Mouse (Mus musculus) urinary bladder, postnatal 4 days (tissue): ENCODE data around the gene Slc12a4.
A peak's percentile ranks its signal among the peaks of the same experiment; 100 is the strongest.
"Not testable (repeated sequence)": the region's sequence is repeated elsewhere in the genome, so short reads cannot be mapped to it uniquely, and the experiment has no call there.

ENCODE experiments used
- DNase-seq, 2 experiments: peaks; one replicate each; pipeline ENCODE4 v3.0.0; 2021 to 2022; ENCODE audit warnings: low spot score in 2 of 2

Slc12a4 gene

DNA sequence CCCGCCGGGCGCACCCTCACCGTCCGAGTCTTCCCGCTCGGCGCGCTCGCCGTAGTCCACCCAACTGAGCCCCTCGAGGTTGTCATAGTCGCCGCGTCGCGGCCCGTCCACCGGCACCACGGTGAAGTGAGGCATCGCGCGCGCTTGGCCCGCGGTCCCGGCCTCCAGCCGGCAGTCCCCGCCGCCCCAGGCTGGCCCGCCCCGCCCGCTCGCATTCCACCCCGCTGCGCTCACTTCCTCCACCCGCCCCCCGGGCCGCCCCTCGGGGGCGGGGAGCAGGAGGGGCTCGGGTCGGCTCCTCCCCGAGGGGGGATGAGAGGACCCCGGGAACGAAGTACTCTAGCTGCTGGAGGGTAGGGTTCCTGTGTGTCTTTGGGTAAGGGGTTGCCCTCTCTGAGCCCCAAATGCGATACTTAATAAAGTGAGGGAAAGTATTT is at the start of gene Slc12a4:
Gene Slc12a4 (minus strand): TSS at position 193 of the 437 bp plus-strand sequence.
- DNase-seq, result peak; percentile 84

DNA sequence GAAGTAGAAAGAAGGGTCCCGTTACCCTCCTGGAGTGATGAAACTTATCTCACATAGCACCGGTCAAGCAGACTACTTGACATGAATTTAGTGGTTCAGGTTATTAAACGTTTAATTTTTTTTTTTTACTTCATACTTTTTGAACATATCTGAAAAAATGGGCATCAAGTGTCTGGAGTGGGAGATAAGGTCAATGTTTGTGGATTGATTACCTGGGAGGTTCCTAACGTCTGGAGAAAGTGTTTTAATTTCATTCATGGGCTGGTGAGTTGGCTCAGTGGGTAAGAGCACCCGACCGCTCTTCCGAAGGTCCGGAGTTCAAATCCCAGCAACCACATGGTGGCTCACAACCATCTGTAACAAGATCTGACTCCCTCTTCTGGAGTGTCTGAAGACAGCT is 46.3 kb upstream of the Slc12a4 start:
- DNase-seq, result not testable (repeated sequence)

GRCm38 (mm10) chr8:106011643-106011986 is 45.7 kb upstream of the Slc12a4 start, which contains the start of gene Ddx28:
Ddx28 (minus strand) TSS chr8:106011882.
- DNase-seq, result no peak

GRCm38 (mm10) chr8:106010748-106011642 is 45.1 kb upstream of the Slc12a4 start:
- DNase-seq, result peak; percentile 86 to 92

DNA sequence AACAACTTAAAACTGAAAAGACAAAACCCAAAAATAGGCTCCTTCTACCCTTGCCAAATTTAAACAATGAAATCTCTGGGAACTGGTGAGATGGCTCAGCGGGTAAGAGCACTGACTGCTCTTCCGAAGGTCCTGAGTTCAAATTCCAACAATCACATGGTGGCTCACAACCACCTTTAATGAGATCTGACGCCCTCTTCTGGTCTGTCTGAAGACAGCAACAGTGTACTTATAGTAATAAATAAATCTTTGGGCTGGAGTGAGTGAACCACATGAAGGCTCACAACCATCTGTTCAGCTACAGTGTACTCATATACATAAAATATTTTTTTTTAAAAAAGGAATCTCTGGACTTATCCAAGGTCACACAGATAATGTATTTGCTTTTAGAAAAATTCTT is 42.0 kb upstream of the Slc12a4 start:
- not testable (repeated sequence) for DNase-seq

DNA sequence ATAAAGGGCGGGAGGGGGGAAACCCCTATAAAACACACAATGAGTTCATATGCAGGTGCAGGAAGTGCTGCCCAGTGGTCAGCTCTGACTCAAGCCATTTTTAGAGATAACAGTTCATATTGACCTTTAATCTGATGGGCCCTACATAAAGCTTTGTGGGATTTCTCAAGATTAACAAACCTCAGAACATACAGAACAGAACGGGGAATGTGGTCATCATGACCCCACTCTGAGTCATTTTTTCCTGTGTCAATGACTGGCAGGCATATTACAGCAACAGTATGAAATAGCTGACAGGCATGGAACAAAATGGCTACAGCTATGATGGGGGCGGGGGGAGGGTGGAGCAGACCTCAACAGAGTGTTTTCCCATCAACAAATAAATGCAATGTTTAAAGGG is 41.2 kb upstream of the Slc12a4 start:
- no peak for DNase-seq

- no peak for DNase-seq
Observed at GRCm38 (mm10) chr8:106006413-106006812, 40.5 kb upstream of the Slc12a4 start.

GRCm38 (mm10) chr8:106005875-106006274 is 40.0 kb upstream of the Slc12a4 start, which contains the start of gene Dpep2nb:
Dpep2nb (minus strand) TSS chr8:106005975.
- no peak for DNase-seq

DNA sequence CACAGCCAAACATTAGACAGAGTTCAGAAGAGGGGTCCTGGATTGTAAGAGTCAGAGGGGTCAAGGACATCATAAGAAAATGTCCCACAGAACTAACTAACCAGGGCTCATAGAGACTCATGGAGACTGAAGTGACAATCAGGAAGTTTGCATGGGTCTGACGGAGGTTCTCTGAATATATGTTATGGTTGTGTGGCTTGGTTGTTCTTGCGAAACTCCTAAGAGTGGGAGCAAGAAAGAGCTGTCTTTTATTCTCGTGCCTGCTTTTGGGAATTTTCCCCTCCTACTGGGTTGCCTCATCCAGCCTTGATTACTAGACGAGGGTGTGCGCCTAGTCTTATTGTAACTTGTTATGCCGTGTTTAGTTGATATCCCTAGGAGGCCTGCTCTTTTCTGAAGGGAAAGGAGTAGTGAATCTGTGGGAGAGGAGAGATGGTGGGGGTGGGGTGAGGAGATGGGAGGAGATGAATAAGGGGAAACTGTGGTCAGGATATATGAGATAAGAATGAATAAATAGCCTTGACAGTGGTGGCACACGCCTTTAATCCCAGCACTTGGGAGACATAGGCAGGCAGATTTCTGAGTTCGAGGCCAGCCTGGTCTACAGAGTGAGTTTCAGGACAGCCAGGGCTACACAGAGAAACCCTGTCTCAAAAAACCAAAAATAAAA is 38.8 kb upstream of the Slc12a4 start:
- DNase-seq, result no peak

DNA sequence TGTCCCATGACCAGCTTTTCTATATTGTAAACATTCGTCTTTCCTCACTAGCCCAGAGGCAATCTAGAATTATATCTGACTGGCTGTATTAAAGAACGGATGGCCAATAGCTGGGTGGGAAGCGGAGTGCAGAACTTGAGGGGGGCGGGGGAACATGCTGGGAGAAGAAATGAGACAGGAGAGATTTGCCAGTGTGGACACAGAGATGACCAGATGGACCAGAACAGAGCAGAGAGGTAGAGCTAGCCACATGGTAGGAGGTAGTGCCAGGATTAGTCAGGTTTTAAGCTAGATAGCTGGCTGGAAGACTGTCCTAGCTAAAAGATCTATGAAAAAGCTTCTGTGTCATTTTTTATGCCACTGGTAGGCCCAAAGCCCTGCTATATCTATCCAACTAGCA is 36.0 kb upstream of the Slc12a4 start:
- DNase-seq, result no peak

DNA sequence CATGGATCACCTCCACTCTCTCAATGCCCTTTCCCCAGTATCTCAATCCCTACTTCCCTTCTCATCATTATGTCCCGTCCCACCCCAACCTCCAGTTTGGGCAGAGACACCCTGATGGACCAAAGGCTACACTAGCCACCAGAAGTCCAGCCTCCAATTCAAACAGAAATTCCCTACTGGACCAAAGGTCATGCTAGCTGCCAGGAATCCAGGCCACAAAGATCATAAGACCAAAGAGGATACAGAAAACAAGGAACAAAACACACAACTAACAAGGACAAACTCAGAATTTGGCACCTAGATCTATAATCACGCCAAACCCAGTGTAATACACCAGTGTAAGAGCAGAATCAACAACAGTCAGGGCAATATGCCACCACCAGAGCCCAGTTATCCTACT is 33.1 kb upstream of the Slc12a4 start:
- DNase-seq, result no peak

- no peak for DNase-seq
Observed at GRCm38 (mm10) chr8:105996359-105996758, 30.5 kb upstream of the Slc12a4 start.

GRCm38 (mm10) chr8:105993226-105993625 is 27.3 kb upstream of the Slc12a4 start:
- no peak for DNase-seq

- no peak for DNase-seq
Observed at GRCm38 (mm10) chr8:105992499-105992898, 26.6 kb upstream of the Slc12a4 start.

DNA sequence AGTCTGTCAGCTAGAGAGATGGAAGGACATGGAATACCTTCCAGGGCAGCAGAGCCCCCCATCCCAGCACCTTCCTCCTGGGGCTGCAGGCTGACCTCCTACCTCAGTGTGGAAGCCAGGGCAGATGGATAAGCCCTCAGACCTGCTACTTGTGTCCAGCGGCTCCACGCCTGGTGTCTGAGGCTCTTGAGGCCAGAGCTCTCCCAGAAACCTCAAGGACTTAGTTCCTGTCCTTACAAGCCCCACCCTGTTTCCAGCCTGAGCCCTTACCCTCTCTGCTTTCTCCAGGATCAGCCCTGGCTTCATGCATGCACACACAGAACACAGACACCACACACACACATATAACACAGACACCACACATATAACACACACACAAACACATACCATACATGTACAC is 25.6 kb upstream of the Slc12a4 start:
- DNase-seq, result no peak

GRCm38 (mm10) chr8:105990856-105991387 is 25.0 kb upstream of the Slc12a4 start, which contains the start of gene Dus2:
Dus2 (plus strand) TSS chr8:105991337.
- peak; percentile 69 to 90 for DNase-seq

DNA sequence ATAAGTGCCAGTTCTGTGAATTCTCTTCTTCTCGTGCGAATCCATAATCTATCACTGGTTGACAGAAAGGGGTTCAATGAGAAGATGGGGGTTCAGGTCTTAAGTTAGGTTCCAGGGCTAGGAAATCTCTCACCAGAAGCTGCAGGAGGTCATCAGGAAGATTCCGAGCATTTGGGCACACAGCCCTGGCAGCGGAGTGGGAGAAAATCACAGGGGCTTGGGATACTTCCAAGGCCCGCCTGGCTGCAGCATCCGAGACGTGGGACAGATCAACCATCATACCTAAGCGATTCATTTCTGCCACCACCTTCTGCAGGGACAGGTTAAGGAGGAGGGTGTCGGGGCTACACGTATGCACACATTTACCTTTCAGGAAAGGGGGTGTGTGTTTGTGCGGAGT is 22.6 kb upstream of the Slc12a4 start:
- no peak for DNase-seq

GRCm38 (mm10) chr8:105983406-105983805 is 17.5 kb upstream of the Slc12a4 start:
- not testable (repeated sequence) for DNase-seq

DNA sequence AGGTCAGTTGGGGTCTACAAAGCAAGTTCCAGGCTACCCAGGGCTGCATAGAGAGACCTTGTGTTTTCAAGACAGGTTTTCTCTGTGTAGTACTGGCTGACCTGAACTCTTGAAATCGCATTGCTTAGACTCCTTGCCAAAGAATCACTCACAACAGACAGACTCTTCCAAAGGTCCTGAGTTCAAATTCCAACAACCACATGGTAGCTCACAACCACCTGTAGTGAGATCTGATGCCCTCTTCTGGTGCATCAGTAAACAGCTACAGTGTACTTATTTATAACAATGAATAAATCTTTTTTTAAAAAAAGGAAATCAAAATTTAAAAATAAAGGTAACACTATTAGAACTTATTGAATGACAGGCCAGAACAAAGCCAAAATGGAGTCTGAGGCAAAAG is 15.2 kb upstream of the Slc12a4 start:
- DNase-seq, result no peak

DNA sequence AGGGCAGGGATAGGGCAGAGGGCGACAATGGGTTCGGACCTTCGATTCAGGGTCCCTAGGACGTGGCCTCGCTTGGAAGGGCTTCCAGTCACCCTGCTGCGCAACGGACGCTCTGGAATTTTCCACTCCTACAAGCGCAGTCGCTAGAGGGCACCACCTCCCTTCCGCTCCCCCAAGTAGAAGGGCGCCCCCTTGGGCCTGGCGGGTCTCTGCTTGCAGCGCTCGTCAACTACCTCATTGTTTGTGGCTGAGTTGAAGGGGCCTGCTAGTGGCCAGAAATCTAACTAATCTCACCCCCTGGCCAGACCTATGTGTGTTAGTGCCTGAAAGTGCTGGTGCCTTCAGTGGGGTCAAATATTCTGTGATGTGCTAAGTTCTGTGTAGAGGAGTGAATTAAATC is 13.4 kb upstream of the Slc12a4 start, which contains the start of gene Dpep3:
Gene Dpep3 (minus strand): TSS at position 105 of the 400 bp plus-strand sequence.
- DNase-seq, result no peak

- no peak for DNase-seq
Observed at GRCm38 (mm10) chr8:105975363-105975762, 9.5 kb upstream of the Slc12a4 start.

GRCm38 (mm10) chr8:105971019-105971720 is 5.3 kb upstream of the Slc12a4 start:
- no peak for DNase-seq
